Mouse (Mus musculus) layer of hippocampus, postnatal 36 days (tissue): ENCODE results near the gene Nod1. TPM values are rescaled to one million over a fixed set of nuclear protein-coding genes. Genes with fewer than 3 reads are reported as not detected.

Source experiments
- DNase-seq, 2 experiments: peaks; one replicate each; pipeline ENCODE4 v3.0.0; 2022
- total RNA-seq, 2 experiments: library from RNA; stranded (reverse); gene quantifications; 2 replicates each; pipeline ENCODE4 v1.2.3; 2021

The Nod1 gene
- total RNA-seq, 2 experiments from 2014 or later = 4.0 to 5.1 TPM

DNA sequence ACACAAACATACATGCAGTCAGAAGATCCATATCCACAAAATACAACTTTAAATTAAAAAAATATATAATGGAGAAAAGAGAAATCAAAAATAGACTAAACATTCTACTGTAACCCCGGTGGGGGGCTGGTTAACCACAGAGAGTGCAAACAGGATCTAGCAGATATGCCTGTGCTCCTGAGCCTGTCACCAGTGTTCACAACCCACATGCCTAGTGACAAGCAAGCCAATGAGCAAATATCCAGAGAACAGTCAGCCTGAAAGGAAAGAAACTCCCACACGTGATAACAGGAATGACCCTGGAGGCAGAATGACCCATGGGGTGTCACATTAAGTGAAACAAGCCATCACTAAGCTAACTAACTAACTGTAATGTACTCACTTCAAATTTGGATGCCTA is 35.9 kb downstream of the Nod1 start:
- DNase-seq = no peak

DNA sequence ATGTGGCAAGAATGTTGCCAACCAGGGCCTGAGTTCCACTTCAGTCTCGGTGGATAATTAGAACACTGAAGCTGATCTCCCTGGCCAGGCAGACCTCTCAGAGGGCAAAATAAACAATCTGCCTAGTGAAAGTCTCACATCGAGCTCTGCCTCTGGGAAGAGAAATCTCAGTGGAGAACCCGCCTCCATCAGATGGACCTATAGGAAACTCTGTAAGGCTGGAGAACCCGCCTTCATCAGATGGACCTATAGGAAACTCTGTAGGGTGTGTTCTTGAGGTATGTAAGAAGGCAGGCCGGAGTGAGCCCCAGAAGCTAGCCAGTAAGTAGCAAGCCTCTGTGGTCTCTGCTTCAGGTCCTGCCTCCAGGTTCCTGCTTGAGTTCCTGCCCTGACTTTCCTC is 37.5 kb downstream of the Nod1 start:
- no peak for DNase-seq

DNA sequence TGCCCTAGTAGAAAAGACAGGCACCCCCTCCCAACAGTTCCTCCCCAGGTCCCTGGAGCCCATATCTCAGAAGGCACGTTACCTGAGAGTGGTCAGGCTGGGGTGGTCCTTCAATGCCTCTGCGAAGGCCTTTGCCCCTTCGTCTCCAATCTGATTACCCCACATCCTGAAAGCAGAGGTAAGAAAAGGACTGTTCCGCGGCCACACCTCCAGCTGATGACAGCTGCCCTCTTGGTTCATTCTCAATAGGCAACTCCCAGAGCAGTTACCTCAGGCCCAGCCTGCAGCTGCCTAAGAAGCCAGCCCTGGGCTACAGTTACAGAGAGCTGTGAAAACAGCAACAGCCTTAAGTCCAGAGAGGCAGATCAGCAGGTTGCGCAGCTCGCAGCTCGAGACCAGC is 38.1 kb downstream of the Nod1 start:
- no peak for DNase-seq

DNA sequence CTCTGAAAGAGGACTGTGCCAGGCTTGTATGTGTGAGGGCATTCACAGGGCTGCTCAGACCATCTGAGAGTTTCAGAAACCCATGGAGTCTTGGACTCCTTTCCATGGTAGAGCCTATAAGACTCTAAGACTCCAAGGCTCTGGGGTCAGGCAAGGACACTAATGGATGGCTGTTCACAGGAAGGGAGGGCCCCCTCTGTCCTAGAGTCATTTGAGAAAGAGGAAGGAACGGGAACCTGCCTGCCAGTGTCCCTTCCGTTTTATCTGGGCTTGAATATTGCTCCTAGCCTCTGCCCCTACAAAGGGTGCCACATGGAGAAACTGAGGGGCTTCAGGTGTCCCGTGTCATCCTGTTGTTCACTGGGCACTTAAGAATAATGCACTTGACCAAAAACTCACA is 38.5 kb downstream of the Nod1 start:
- no peak for DNase-seq

DNA sequence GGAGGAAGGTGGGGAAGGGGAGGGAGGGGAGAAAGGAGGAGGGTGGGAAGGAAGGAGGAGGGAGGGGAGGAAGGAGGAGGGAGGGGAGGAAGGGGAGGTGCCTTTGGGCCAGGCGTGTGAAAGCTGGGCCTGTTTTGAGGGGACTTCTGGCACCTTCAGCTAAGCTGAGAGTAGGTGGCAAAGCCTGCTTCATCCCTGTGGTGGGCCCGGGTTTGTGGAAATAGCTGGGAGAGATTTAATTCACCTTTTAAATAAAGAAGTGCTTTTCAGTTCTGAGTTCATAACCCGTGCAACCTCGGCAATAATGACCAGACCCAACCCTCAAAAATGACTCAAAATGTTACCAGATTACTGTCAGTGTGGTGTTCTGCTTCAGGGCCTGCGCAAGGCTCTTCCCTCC is 39.2 kb downstream of the Nod1 start:
- DNase-seq = no peak

DNA sequence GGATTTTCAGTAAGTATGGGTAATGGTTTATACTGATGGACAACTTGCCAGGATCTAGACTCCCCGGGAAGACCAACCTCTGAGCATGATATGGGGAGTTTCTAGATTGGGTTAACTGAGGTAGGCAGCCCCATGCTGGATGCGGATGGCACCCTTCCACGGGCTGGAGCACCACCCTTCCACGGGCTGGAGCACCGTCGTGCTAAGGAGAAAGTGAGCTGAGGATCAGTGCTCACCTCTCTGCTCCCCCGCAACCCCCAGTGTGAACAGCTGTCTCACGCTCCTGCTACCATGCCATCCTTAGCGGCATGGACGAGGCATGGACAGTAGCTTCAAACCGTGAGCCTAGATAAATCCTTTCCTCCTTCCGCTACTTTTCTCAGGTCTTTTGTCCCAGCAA is 39.9 kb downstream of the Nod1 start:
- no peak for DNase-seq

DNA sequence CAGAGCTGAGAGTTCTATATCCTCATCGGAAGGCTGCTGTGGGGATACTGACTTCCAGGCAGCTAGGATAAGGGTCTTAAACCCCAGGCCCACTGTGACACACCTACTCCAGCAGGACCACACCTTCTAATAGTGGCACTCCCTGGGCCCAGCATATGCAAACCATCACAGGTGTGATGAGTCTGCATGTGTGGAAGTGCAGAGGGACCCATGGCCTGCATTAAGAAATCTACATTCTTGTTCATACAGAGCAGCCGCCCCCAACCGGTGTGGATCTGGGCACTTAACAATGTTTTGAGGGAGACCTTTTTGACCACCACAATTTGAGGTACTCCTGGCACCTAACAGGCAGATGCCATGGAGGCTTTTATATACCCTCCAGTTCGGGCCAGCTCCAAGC is 40.8 kb downstream of the Nod1 start:
- no peak for DNase-seq

DNA sequence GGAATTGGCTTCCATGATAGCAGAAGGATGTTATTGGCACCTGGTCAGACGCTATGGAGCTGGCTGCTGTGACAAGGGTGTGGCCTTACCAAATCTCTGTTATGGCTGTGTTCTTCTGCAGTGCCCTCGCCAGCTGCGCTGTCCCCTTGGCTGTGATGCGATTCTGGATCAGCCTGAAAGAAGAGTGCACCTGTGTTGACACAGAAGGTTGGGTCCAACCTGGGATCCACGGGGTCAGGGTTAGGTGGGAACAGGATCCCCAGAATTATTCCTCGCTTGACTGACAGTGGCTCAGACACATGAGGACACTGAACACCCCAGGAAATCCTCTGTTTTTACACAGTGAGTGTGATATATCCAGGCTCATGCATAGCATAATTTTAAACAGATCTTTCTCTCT is 44.5 kb downstream of the Nod1 start:
- no peak for DNase-seq

DNA sequence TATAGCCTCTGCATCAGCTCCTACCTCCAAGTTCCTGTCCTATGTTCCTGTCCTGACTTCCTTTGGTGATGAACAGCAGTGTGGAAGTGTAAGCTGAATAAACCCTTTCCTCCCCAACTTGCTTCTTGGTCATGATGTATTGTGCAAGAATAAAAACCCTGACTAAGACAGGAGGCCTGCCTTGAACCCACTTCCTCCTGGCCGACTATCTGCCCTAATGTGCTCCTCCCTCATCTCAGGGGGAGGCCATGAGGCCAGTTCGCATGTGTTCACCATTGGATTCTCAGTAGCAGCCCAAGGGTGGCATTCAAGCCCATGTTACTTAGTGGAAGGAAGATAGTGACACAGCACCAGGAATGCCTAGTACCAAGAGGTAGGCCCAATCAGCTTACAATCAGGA is 45.5 kb downstream of the Nod1 start:
- DNase-seq = no peak

DNA sequence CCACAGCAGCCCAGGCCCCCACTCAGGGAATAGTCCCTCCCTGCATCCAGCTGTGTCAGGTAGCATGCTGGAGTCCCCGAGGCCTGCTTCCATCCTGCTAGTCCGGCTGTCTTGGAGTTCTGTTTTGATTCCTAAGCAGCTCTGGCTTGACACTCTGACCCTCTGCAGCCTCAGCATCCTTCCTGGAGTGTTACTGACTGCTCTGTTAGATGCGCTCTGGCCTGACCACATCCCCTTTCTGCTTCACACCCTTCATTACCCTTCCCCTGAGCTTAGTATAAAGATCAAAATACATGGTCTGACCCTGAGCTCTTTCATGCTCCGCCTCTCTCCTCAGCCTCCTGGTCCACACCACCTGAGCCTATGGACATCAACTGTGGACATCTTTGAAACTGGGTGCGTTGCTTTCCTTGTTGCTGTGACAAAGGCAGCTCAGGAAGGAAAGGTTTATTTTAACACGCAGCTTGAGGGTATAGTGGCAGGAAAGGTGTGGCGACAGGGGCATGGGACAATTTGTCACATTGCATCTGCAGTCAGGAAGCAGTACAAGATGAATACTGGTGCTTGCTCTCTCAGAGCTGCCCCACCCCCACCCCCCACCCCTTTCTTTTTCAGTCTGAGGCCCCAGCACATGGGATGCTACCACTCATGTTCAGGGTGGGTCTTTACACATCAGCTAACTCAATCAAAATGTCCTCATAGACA is 46.5 kb downstream of the Nod1 start:
- DNase-seq = no peak

DNA sequence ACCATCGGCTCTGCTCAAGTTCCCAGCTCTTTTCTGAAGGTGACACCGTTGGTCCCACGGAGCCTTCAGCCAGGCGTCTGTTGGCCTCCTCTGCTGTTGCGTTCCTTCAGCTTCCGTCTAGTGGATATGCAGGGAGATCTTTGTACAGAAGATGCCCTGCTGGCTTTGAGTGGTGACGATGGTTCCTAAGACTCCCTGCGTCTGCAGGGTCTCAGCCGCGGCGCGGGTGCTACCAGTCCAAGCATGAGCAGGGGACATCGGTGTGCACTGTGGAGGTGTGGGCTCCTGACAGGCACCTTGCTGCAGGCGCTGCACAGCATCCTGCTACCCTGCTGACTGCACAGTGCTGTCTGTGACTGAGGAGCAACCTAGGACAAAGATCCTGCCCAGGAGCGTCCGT is 47.9 kb downstream of the Nod1 start:
- no peak for DNase-seq

DNA sequence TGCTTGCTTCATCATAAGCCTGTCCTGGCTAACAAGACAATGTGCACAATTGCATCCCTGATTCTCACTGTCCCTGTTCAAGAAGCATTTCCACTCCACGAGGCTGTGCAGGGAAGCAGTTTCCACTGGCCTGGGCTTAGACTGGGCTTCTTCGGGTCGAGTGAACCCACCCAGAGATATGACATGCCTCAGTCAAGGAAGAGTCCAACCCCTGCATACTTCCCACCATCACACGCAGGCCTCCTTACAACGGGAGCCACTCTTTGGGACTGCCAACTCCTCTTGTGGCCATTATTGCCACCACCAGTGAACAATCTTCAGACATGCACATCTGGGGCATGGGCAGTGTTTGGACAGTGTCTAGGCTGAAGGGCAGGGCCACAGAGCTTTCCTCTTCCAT is 53.9 kb downstream of the Nod1 start:
- DNase-seq = no peak

DNA sequence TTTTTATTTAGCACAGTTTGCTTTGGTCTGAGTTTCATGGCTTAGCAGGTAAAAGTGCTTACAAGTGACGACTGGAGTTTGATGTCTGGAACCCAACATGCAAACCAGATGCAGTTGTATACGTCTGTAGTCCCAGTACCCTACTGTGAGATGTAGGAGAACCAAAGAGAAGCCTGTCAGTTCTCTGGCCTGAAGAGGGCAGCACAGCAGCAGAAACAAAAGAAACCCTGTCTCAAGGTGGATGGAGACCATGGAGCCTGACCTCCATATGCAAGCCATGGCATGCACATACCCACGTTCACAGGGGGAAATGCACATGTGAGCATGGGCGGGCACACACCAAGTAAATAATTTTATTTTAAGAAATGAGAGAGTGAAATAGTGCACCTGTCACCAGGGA is 54.9 kb downstream of the Nod1 start:
- peak; percentile 18 to 30 for DNase-seq

DNA sequence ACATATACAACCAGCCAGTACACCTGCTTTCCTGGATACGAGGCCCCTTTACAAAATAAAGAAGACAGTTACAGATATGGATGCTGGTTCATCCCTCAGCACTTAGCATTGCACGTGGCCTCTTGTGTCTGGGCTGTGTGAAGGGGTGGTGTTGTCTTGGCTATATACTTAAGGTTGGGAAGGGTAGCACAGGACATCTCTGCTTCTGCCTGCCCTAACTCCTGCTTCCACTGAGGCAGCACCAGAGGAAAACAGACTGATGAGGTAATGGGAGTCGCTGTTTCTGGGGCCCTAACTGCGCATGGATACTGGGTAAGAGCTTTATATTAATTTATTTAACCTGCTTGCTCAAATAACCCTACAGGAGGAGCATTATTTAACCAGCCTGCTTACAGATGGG is 55.5 kb downstream of the Nod1 start:
- DNase-seq = no peak

DNA sequence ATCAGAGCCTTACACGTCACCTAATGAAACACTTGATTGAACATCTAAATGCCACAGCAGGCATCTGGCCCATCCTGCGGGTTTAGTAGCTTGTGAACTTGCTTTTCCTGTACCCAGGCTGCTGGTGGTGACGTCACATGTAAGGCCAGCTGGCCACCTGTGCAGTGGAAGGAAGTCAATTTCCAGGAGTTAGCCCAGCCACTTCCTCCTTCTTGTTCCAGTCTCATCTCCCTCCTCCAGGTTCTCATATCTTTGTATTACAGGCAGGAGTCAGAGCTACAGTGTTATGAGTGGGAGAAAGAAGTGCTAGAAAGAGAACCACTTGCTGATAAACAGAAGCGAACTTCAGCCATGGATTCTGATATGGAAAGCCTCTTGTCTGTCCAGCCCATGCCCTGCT is 56.2 kb downstream of the Nod1 start:
- no peak for DNase-seq

DNA sequence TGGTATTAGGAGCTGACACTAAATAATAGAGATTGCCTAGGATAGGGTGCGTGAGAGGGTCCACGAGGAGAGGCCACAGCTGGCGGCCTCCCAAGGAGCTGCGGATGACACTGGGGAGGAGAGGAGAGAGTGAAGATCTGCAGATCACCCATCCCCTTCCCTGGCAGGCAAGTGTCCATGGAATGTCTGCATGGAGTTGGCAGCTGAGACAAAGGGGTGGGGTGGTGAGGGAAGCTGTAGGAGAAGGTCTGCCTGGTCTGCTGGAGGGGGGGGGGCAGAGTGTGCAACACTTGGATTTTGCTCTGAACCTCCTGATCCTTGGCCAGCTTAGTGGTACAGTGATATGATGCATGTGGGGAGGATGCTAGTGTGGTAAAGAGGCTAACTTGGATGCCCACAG is 57.4 kb downstream of the Nod1 start:
- DNase-seq = no peak

DNA sequence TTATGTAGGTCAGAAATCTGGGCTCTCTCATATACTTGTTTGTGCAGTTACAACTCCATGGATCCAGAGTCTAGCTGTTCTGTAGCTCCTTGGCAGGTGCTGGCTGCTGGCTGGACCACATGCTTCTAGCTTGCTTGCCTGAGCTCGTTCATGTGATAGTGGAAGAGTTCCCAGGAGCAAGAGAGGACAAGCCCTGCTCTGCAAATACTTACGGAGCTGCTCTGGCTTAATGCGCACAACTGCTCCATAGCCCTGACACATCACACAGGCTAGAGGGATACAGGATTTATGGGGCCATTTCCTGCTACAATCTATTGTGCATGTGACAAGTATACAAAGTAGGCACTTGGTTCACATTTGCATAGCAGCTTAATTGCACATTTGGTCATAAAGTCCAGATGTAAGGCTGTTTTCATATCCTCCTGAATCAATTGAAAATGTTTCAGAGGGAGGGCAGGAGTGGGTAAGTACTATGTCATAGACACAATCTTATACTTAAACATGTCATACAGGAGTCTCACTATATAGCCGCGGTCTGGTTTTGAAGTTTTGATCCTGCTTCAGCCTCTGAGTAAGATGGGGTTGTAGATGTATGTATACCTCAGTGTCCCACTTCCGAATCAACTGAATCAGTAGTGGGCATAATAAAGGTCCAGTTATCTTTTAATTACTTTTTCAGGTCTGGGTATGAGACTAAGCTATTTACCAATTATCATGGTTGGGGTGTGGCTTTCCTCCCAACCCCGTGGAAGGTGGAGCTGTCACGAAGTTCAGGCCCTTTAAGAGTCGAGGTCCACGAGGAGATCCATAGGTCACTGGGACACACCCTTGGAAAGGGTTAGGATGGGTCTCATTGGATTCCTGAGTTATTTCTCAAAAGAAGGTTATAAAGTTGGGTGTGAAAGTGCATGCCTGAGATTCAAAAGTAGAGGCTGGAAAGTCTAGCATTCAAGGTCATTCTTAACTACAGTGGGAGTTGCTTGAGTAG is 66.1 kb downstream of the Nod1 start:
- no peak for DNase-seq

DNA sequence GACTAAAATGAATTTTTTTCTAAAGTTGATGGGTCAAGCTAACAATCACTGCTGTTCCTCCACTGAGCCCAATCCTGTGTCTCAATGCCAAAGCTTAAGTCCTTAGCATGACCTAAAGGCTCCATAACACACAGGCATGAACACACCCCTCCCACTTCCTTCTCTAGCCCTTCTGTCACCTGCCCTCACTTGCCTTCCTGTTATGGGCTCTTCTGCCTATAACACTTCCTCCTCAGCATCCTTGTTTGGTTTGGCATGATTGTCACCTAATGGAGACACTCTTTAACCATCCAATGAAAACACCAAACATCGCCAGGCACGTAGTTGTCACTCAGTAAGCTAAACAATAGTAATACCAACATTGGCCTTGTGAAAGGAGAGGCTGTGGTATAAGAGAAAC is 69.9 kb downstream of the Nod1 start:
- DNase-seq = no peak

DNA sequence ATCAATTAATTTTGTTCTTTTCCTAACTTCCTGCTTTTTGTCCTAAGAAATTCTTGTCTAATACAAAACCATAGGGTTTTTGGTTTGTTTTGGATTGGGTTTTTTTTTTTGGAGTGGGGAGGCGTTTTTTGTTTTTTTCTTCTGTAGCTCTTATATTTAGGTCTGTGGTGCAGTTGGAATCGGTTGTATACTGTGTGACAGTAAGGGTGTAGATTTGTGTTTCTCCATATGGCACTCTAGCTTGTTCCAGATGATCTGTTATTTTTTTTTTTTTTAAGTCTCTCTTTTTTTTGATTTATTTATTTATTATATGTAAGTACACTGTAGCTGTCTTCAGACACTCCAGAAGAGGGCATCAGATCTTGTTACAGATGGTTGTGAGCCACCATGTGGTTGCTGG is 72.2 kb downstream of the Nod1 start:
- DNase-seq = no peak

DNA sequence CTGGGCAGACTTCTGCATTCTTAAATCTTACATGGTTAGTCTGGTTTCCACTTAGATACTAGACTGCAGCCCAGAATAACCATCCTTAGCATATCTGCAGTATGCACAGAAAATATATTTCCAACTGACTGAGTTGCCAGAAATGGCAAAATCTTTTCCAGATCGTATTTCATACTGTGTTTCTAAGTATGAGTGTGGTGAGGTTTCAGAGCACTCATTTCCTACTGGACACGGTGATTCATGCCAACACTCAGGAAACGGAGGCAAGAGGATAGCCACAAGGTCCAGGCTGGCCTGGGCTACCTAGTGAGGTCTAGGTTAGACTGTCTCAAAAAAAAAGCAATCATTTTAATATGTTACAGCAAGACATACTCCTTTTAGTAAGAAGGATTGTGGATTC is 81.0 kb downstream of the Nod1 start:
- no peak for DNase-seq

DNA sequence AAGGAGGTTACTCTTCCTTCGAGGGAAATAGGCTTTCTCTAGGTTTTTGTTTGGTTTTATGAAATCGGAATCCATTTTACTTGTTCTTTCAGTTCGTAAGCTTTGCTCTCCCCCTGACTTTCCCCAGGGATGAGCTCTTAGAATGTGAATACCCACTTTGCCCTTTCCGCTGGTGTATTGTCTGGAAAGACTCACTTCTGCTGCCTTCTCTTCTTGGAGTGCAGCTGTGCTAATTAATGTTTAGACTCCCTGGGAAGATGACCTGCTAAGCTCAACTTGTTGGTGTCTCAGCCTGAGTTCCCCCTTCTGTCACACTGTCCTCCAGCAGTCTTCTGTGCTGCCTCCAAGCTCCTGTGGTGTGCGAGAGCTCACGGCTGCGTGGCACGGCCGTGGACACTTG is 82.2 kb downstream of the Nod1 start:
- DNase-seq = no peak

DNA sequence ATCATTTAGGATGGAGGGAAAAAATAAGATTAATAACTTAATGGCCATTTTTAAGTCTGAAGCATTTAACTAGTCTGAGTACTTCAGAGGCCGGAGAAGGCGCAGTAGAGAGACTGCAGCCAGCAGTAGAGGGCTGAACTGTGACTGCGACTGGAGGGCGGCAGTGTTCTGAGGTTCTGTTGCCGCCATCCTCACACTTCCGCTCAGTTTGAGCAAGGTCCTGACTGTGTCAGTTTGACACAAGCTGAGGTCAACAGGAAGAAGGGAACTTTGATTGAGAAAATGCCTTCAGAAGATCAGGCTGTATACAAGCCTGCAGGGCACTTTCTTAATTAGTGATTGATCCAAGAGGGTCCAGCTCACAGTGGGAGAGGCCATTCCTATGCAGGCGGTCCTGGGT is 86.2 kb downstream of the Nod1 start:
- no peak for DNase-seq

DNA sequence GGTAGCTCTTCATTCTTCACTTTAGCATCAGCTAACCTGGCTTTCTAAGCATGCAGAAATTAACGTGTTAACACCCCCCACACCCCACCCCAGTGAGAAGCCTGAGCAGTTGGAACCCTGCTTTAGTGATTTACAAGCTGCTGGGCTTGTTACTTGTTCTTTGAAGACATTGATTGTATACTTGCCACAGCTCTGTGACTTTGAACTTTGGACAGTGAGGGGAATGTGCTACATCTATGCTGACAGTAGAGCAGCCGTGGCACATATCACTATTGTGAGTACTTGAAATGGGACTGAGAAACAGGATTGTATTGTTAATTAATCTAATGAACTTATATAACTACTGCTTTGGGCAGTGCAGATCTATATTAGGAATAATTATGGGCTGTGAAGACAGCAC is 89.0 kb downstream of the Nod1 start:
- no peak for DNase-seq

DNA sequence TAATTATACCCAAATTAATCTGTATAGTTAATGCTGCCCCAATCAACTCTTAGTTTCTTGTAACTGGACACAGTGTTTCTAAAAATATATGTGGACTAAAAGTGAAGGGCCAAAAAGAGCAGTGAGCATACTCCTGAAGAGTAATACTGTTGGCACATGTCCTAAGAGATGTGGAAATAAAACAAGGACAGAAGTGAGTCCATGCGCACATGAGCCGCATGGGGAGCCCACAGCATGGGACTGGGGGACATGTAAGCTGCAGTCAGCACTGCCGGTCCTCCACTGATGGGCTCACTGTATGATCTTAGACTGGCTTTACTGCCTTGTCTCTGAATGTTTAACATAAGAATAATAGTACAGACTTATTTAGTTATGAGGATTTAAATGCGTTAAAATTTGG is 92.3 kb downstream of the Nod1 start:
- no peak for DNase-seq
